Mouse (Mus musculus) gastrocnemius, postnatal 14 days (tissue): Measurements from ENCODE around the gene Ankfn1. TPM values are rescaled to one million over a fixed set of nuclear protein-coding genes. Genes with fewer than 3 reads are reported as not detected.

Experiments used
- DNase-seq: peaks from one replicate; pipeline ENCODE4 v3.0.0; 2021; ENCODE audit warnings: mixed read lengths
- intact Hi-C: fragments of 180-260 bp; cut with DNase I; formaldehyde crosslinking; loops from one replicate; pipeline ENCODE4 v1.15.1; 2025; ENCODE audit warnings: low total_unique reads
- long read RNA-seq, 2 experiments: library from polyadenylated mRNA; stranded (forward); transcript quantifications; one replicate each; pipeline ENCODE4 v2.0.0; 2021
- total RNA-seq, 2 experiments: library from RNA; stranded (reverse); gene quantifications; 2 replicates each; pipeline ENCODE4 v1.2.3; 2021

The Ankfn1 gene
- total RNA-seq = 1 to 10 TPM in 1 of 2 experiments, under 1 TPM in 1; 0.09 to 1.1 TPM
- long read RNA-seq, experiment 1 = 0 reads
- long read RNA-seq, experiment 2 = 0 reads

GRCm38 (mm10) chr11:89777431-89777830, at the start of gene Ankfn1:
Gene Ankfn1 (minus strand): TSS chr11:89777653.
- intact Hi-C loops = no loop called here
- DNase-seq = no peak

- DNase-seq = no peak
- intact Hi-C loops = no loop called here
Measured at GRCm38 (mm10) chr11:89823661-89824446, 46.4 kb upstream of the Ankfn1 start.

- intact Hi-C loops = no loop called here
- no peak for DNase-seq
Measured at GRCm38 (mm10) chr11:89818594-89818993, 41.1 kb upstream of the Ankfn1 start.

GRCm38 (mm10) chr11:89811403-89811802, 34.0 kb upstream of the Ankfn1 start:
- intact Hi-C loops = no loop called here

GRCm38 (mm10) chr11:89807998-89808397, 30.5 kb upstream of the Ankfn1 start:
- intact Hi-C loops = no loop called here
- no peak for DNase-seq

More at GRCm38 (mm10) chr11:89811403-89811802, 34.0 kb upstream of the Ankfn1 start:
- DNase-seq = no peak

GRCm38 (mm10) chr11:89804822-89805221, 27.4 kb upstream of the Ankfn1 start:
- no peak for DNase-seq
- intact Hi-C loops = no loop called here

- intact Hi-C loops = no loop called here
Measured at GRCm38 (mm10) chr11:89803974-89804373, 26.5 kb upstream of the Ankfn1 start.

GRCm38 (mm10) chr11:89792709-89793108, 15.3 kb upstream of the Ankfn1 start:
- DNase-seq = no peak
- intact Hi-C loops = no loop called here

More at GRCm38 (mm10) chr11:89803974-89804373, 26.5 kb upstream of the Ankfn1 start:
- DNase-seq = no peak

- intact Hi-C loops = no loop called here
- DNase-seq = no peak
Measured at GRCm38 (mm10) chr11:89776070-89776469, 1.4 kb downstream of the Ankfn1 start.

GRCm38 (mm10) chr11:89774913-89775312, 2.5 kb downstream of the Ankfn1 start:
- intact Hi-C loops = no loop called here
- DNase-seq = no peak

GRCm38 (mm10) chr11:89772941-89773340, 4.5 kb downstream of the Ankfn1 start:
- DNase-seq = no peak
- intact Hi-C loops = no loop called here

GRCm38 (mm10) chr11:89765770-89766148, 11.7 kb downstream of the Ankfn1 start:
- DNase-seq = no peak
- intact Hi-C loops = no loop called here

- no peak for DNase-seq
- intact Hi-C loops = no loop called here
Measured at GRCm38 (mm10) chr11:89765014-89765769, 12.3 kb downstream of the Ankfn1 start.

GRCm38 (mm10) chr11:89733973-89734693, 43.3 kb downstream of the Ankfn1 start:
- intact Hi-C loops = no loop called here
- DNase-seq = no peak

- intact Hi-C loops = no loop called here
- no peak for DNase-seq
Measured at GRCm38 (mm10) chr11:89733526-89733925, 43.9 kb downstream of the Ankfn1 start.

GRCm38 (mm10) chr11:89720847-89721246, 56.6 kb downstream of the Ankfn1 start:
- intact Hi-C loops = loop anchor here (10.0 kb wide), 2 partner anchors 176 to 296 kb away; no protein-coding TSS in a partner anchor

GRCm38 (mm10) chr11:89718491-89718982, 58.9 kb downstream of the Ankfn1 start:
- intact Hi-C loops = no loop called here

More at GRCm38 (mm10) chr11:89720847-89721246, 56.6 kb downstream of the Ankfn1 start:
- peak; percentile 51 for DNase-seq

GRCm38 (mm10) chr11:89716351-89716750, 61.1 kb downstream of the Ankfn1 start:
- intact Hi-C loops = no loop called here
- DNase-seq = no peak

More at GRCm38 (mm10) chr11:89718491-89718982, 58.9 kb downstream of the Ankfn1 start:
- DNase-seq = no peak

- intact Hi-C loops = no loop called here
- no peak for DNase-seq
Measured at GRCm38 (mm10) chr11:89708526-89708925, 68.9 kb downstream of the Ankfn1 start.
